Mouse (Mus musculus) forebrain, embryonic 14.5 days (tissue): Measurements from ENCODE around the gene Ccdc117. TPM values are rescaled to one million over a fixed set of nuclear protein-coding genes. Genes with fewer than 3 reads are reported as not detected.
A peak's percentile ranks its signal among the peaks of the same experiment; 100 is the strongest.
"Not testable (repeated sequence)": the region's sequence is repeated elsewhere in the genome, so short reads cannot be mapped to it uniquely, and the experiment has no call there.

ENCODE experiments used
- ATAC-seq: fragments of 200-750 bp; cut with Nextera tagmentation; 2 replicates; pipeline ENCODE4 v1.8.0; 2017; ENCODE audit warnings: mild to moderate bottlenecking, moderate library complexity
- DNase-seq: peaks from one replicate; pipeline ENCODE4 v3.0.0-alpha.2; 2015; ENCODE audit warnings: low spot score
- H3K27ac ChIP-seq: fragments of 300-500 bp; sonication (generic); 2 replicates; pipeline ENCODE4 v1.5.1; 2014; ENCODE audit warnings: low read depth, mild to moderate bottlenecking, control low read depth, low read length, moderate library complexity
- H3K27me3 ChIP-seq: fragments of 300-500 bp; sonication (generic); replicated peaks from 2 replicates; pipeline ENCODE4 v1.6.1; 2014; ENCODE audit warnings: low read length, control low read depth, mixed read lengths; ENCODE audit not compliant: control insufficient read depth, insufficient read depth
- H3K36me3 ChIP-seq: fragments of 300-500 bp; sonication (generic); 2 replicates; pipeline ENCODE4 v1.6.1; 2014; ENCODE audit warnings: low read length, control low read depth; ENCODE audit not compliant: control insufficient read depth, insufficient read depth
- H3K4me1 ChIP-seq: fragments of 300-500 bp; sonication (generic); 2 replicates; pipeline ENCODE4 v1.6.1; 2014; ENCODE audit warnings: antibody characterized with exemption, low read length, control low read depth; ENCODE audit not compliant: control insufficient read depth, insufficient read depth
- H3K4me2 ChIP-seq: fragments of 300-500 bp; sonication (generic); 2 replicates; pipeline ENCODE4 v1.6.1; 2014; ENCODE audit warnings: mild to moderate bottlenecking, control low read depth, low read length
- H3K4me3 ChIP-seq: fragments of 300-500 bp; sonication (generic); 2 replicates; pipeline ENCODE4 v1.5.1; 2014; ENCODE audit warnings: low read depth, low read length, control low read depth
- H3K9ac ChIP-seq: fragments of 300-500 bp; sonication (generic); 2 replicates; pipeline ENCODE4 v1.6.1; 2014; ENCODE audit warnings: mild to moderate bottlenecking, low read length, control low read depth, moderate library complexity
- H3K9me3 ChIP-seq: fragments of 300-500 bp; sonication (generic); replicated peaks from 2 replicates; pipeline ENCODE4 v1.6.1; 2016; ENCODE audit warnings: low read length, control low read depth, mixed read lengths; ENCODE audit not compliant: control insufficient read depth
- WGBS: fragments of 180-500 bp; shearing (Covaris S2); extraction: QIAGEN DNeasy Blood & Tissue Kit; methylation state at CpG from one replicate; pipeline ENCODE4 v1.1.7; 2014; 5-methylcytosine and 5-hydroxymethylcytosine counted together
- polyA plus RNA-seq: library from polyadenylated mRNA; unstranded; fragments of >200 nt; fragmentation: Nextera tagmentation; extraction: Ambion mirVana; gene quantifications from 2 replicates; pipeline ENCODE4 v1.2.1, GENCODE M21; 2014

Ccdc117 gene
- polyA plus RNA-seq, 1 experiment from 2014 or later = 13.1 TPM

- Histone ChIP-seq H3K9me3 (no peaks in the 10 kb centered on the region), H3K4me1 (peaks cover 8% of the 10 kb centered on the region; the same call in 1 of the 2 replicates), H3K27me3 (no peaks in the 10 kb centered on the region), H3K27ac (no peak overlapping the region), H3K4me3 (peak overlapping the region; percentile 89), H3K4me2 (peak overlapping the region; percentile 79), H3K9ac (no peak overlapping the region; the same call in 1 of the 2 replicates), H3K36me3 (peaks cover 15% of the 10 kb centered on the region; the same call in 1 of the 2 replicates)
- DNase-seq (no peak), ATAC-seq (no peak)
- 53% methylated on average over 5 of the region's 5 CpGs for WGBS
Observed at GRCm38 (mm10) chr11:5542482-5543185, 647 bp upstream of the Ccdc117 start.

DNA sequence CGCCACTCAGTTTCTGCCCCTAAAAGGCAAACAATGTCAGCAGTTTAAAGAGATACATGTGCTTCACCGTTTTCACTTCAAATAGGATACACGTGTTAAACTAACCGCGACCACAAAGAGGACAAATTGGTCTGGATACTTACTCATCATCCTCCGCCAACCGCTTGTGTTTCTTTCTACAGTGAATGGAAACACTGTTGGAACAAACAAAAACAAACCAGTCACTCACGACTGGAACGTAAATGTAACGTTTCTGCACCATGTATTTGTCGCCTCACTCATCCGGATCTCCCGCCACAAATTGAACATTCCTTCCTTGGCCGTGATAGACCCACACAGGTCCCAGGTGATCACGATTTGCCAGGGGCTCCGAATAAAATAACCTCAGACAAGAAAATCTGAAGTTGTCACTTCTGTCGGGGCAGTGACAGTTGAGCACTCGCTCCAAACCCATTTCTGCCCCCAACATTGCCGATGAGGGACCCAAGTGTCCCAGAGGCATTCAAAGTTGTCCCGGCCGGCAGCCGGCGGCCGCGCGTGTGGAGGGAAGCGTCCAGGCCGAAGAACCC is 673 bp downstream of the Ccdc117 start:
- DNase-seq = peak; percentile 25
- peak overlapping the region; percentile 79 for H3K4me2 ChIP-seq
- peak overlapping the region; percentile 88 for H3K9ac ChIP-seq
- 0 out of 2 replicates have a peak overlapping the region, but pooled peaks have one; percentile 48 for H3K27ac ChIP-seq
- H3K4me1 ChIP-seq = peaks cover 8% of the 10 kb centered on the region; the same call in 1 of the 2 replicates
- peak; percentile 3; the same call in 1 of the 2 replicates for ATAC-seq
- WGBS = 2% methylated on average over 28 of the region's 28 CpGs
- H3K36me3 ChIP-seq = peaks cover 17% of the 10 kb centered on the region; the same call in 1 of the 2 replicates
- no peaks in the 10 kb centered on the region for H3K27me3 ChIP-seq
- peak overlapping the region; percentile 89 for H3K4me3 ChIP-seq
- H3K9me3 ChIP-seq = no peaks in the 10 kb centered on the region

DNA sequence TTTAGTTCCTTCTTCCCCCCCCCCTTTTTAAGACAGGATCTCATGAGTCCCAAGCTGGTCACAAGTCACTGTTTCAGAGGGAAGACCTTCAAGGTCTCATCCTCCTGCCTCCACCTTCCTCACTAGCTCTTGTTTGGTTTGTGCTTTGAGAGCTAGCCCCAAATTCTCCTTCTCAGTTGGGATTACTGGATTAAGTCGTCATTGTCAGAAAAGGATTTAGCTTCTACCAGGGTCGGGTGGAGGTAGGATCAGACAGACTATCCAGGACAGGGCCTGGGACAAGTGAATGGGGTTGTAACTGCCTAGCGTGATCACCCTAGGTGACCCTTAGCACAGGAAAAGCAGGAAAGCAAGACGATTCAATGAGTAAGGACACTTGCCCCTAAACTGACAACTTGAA is 1.7 kb downstream of the Ccdc117 start:
- no peaks in the 10 kb centered on the region for H3K27me3 ChIP-seq
- no peak for DNase-seq
- H3K36me3 ChIP-seq = peaks cover 19% of the 10 kb centered on the region; the same call in 1 of the 2 replicates
- no peak overlapping the region for H3K27ac ChIP-seq
- no peaks in the 10 kb centered on the region for H3K9me3 ChIP-seq
- no peak for ATAC-seq
- H3K4me3 ChIP-seq = peak overlapping the region; percentile 89
- H3K4me2 ChIP-seq = peak overlapping the region; percentile 79
- peak overlapping the region; percentile 88; the same call in 1 of the 2 replicates for H3K9ac ChIP-seq
- 34% methylated on average over 4 of the region's 4 CpGs for WGBS
- H3K4me1 ChIP-seq = peaks cover 8% of the 10 kb centered on the region; the same call in 1 of the 2 replicates

- H3K27me3 ChIP-seq, ATAC-seq, H3K27ac ChIP-seq, H3K4me1 ChIP-seq, DNase-seq, H3K9ac ChIP-seq, H3K4me2 ChIP-seq, H3K4me3 ChIP-seq, H3K9me3 ChIP-seq: not testable (repeated sequence)
- H3K36me3 ChIP-seq = peaks cover 47% of the 10 kb centered on the region
- 93% methylated on average over 4 of the region's 4 CpGs for WGBS
Observed at GRCm38 (mm10) chr11:5537454-5537853, 4.5 kb downstream of the Ccdc117 start.

DNA sequence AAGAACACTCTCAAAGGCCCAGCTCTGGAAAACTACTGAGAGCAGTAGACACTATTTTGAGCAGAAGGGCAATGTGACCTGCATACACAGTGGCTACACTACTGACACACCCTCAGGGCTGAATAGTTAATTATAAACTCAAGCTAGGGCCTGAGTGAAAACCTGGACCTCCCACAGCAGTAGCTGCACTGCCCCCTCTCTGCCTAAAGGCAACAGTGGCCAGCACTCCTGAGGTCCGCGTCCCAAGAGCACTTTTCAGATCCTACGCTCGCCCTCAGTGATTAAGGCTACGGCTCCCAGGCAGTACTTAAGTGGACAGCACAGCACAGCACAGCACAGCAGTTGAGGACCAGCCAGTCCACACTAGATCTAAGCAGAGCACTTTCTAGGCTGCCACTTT is 8.9 kb downstream of the Ccdc117 start:
- H3K27me3 ChIP-seq = no peaks in the 10 kb centered on the region
- H3K4me2 ChIP-seq = no peak overlapping the region
- no peak overlapping the region for H3K9ac ChIP-seq
- no peaks in the 10 kb centered on the region for H3K4me1 ChIP-seq
- peaks cover 74% of the 10 kb centered on the region for H3K36me3 ChIP-seq
- H3K27ac ChIP-seq = no peak overlapping the region
- ATAC-seq (no peak), DNase-seq (no peak)
- 90% methylated on average over 5 of the region's 5 CpGs for WGBS
- no peaks in the 10 kb centered on the region for H3K9me3 ChIP-seq
- H3K4me3 ChIP-seq = no peak overlapping the region

GRCm38 (mm10) chr11:5530717-5531116 is 11.3 kb downstream of the Ccdc117 start:
- Histone ChIP-seq H3K27ac (no peak overlapping the region), H3K4me2 (no peak overlapping the region), H3K36me3 (peaks cover 92% of the 10 kb centered on the region), H3K9me3 (no peaks in the 10 kb centered on the region), H3K9ac (no peak overlapping the region), H3K4me1 (no peaks in the 10 kb centered on the region), H3K4me3 (no peak overlapping the region), H3K27me3 (no peaks in the 10 kb centered on the region)
- ATAC-seq = no peak
- WGBS = 66% methylated on average over 6 of the region's 6 CpGs
- no peak for DNase-seq

- DNase-seq (no peak), ATAC-seq (no peak)
- 81% methylated on average over 5 of the region's 5 CpGs for WGBS
- H3K27me3 ChIP-seq = no peaks in the 10 kb centered on the region
- H3K27ac ChIP-seq = no peak overlapping the region
- no peaks in the 10 kb centered on the region for H3K4me1 ChIP-seq
- no peaks in the 10 kb centered on the region for H3K9me3 ChIP-seq
- H3K36me3 ChIP-seq = peaks cover 96% of the 10 kb centered on the region
- no peak overlapping the region for H3K4me3 ChIP-seq
- H3K4me2 ChIP-seq = no peak overlapping the region
- no peak overlapping the region for H3K9ac ChIP-seq
Observed at GRCm38 (mm10) chr11:5530172-5530571, 11.8 kb downstream of the Ccdc117 start.

GRCm38 (mm10) chr11:5528841-5529240 is 13.1 kb downstream of the Ccdc117 start:
- Histone ChIP-seq H3K9me3 (no peaks in the 10 kb centered on the region), H3K4me2 (no peak overlapping the region), H3K36me3 (peaks cover 96% of the 10 kb centered on the region), H3K4me3 (no peak overlapping the region), H3K4me1 (no peaks in the 10 kb centered on the region), H3K9ac (no peak overlapping the region), H3K27me3 (no peaks in the 10 kb centered on the region), H3K27ac (no peak overlapping the region)
- peak; percentile 19 for DNase-seq
- WGBS = 55% methylated on average over 5 of the region's 5 CpGs
- ATAC-seq = no peak
